Mouse (Mus musculus) kidney, embryonic 14.5 days (tissue): ENCODE measurements at regions not wholly inside any gene's neighbourhood (a gene's known extent, or its start where the extent isn't known, plus 50 kb on each side); places are given as distances from the start of the nearest gene placed in this dataset.
A peak's percentile ranks its signal among the peaks of the same experiment; 100 is the strongest.

ENCODE experiments used
- ATAC-seq: fragments of 200-750 bp; cut with Nextera tagmentation; 2 replicates; pipeline ENCODE4 v1.8.0; 2017; ENCODE audit warnings: moderate number of reproducible peaks, mild to moderate bottlenecking, moderate TSS enrichment, moderate library complexity; ENCODE audit not compliant: low FRiP score, low TSS enrichment
- H3K27ac ChIP-seq: fragments of 300-500 bp; sonication (generic); 2 replicates; pipeline ENCODE4 v1.5.1; 2014; ENCODE audit warnings: low read depth, mild to moderate bottlenecking, low read length, moderate library complexity, mixed read lengths
- H3K27me3 ChIP-seq: fragments of 300-500 bp; sonication (generic); 2 replicates; pipeline ENCODE4 v1.6.1; 2014; ENCODE audit warnings: mild to moderate bottlenecking, low read length; ENCODE audit not compliant: control insufficient read depth, insufficient read depth
- H3K36me3 ChIP-seq: fragments of 300-500 bp; sonication (generic); 2 replicates; pipeline ENCODE4 v1.6.1; 2014; ENCODE audit warnings: low read length, mixed read lengths; ENCODE audit not compliant: control insufficient read depth, insufficient read depth
- H3K4me1 ChIP-seq: fragments of 300-500 bp; sonication (generic); 2 replicates; pipeline ENCODE4 v1.6.1; 2014; ENCODE audit warnings: low read length, mixed read lengths; ENCODE audit not compliant: control insufficient read depth, insufficient read depth
- H3K4me2 ChIP-seq: fragments of 300-500 bp; sonication (generic); replicated peaks from 2 replicates; pipeline ENCODE4 v1.6.1; 2014; ENCODE audit warnings: low read depth, mild to moderate bottlenecking, low read length
- H3K4me3 ChIP-seq: fragments of 300-500 bp; sonication (generic); 2 replicates; pipeline ENCODE4 v1.5.1; 2014; ENCODE audit warnings: mild to moderate bottlenecking, low read length
- H3K9ac ChIP-seq: fragments of 300-500 bp; sonication (generic); 2 replicates; pipeline ENCODE4 v1.6.1; 2014; ENCODE audit warnings: low read depth, mild to moderate bottlenecking, low read length, moderate library complexity
- H3K9me3 ChIP-seq: fragments of 300-500 bp; sonication (generic); 2 replicates; pipeline ENCODE4 v1.6.1; 2016; ENCODE audit warnings: low read length; ENCODE audit not compliant: control insufficient read depth
- WGBS: fragments of 180-500 bp; shearing (Covaris S2); extraction: QIAGEN DNeasy Blood & Tissue Kit; methylation state at CpG from one replicate; pipeline ENCODE4 v1.1.7; 2014; 5-methylcytosine and 5-hydroxymethylcytosine counted together

GRCm38 (mm10) chr4:95353894-95354319 is 203.4 kb upstream of the Fggy start:
- H3K27me3 ChIP-seq: no peaks in the 10 kb centered on the region
- H3K27ac ChIP-seq: peak overlapping the region; percentile 18; the same call in 1 of the 2 replicates
- WGBS: 33% methylated on average over 7 of the region's 7 CpGs
- no peak overlapping the region for H3K4me2 ChIP-seq
- peaks cover 5% of the 10 kb centered on the region; the same call in 1 of the 2 replicates for H3K4me1 ChIP-seq
- no peak overlapping the region for H3K4me3 ChIP-seq
- H3K36me3 ChIP-seq: no peaks in the 10 kb centered on the region
- H3K9me3 ChIP-seq: no peaks in the 10 kb centered on the region
- H3K9ac ChIP-seq: no peak overlapping the region
- peak; percentile 82 for ATAC-seq

- Histone ChIP-seq H3K9me3 (no peaks in the 10 kb centered on the region), H3K27ac (no peak overlapping the region), H3K4me1 (peaks cover 5% of the 10 kb centered on the region; the same call in 1 of the 2 replicates), H3K27me3 (no peaks in the 10 kb centered on the region), H3K36me3 (no peaks in the 10 kb centered on the region), H3K4me3 (no peak overlapping the region), H3K4me2 (no peak overlapping the region), H3K9ac (no peak overlapping the region; the same call in 1 of the 2 replicates)
- WGBS: 74% methylated on average over 2 of the region's 2 CpGs
- no peak for ATAC-seq
Observed at GRCm38 (mm10) chr4:95358674-95359073, 198.6 kb upstream of the Fggy start.

- H3K9me3 ChIP-seq: no peaks in the 10 kb centered on the region
- ATAC-seq: no peak
- H3K4me1 ChIP-seq: no peaks in the 10 kb centered on the region
- H3K36me3 ChIP-seq: no peaks in the 10 kb centered on the region
- H3K4me3 ChIP-seq: no peak overlapping the region
- H3K9ac ChIP-seq: no peak overlapping the region
- H3K27ac ChIP-seq: no peak overlapping the region
- no peak overlapping the region for H3K4me2 ChIP-seq
- H3K27me3 ChIP-seq: no peaks in the 10 kb centered on the region
- 84% methylated on average over 3 of the region's 3 CpGs for whole genome bisulfite sequencing
Observed at GRCm38 (mm10) chr4:95360336-95360967, 196.9 kb upstream of the Fggy start.

GRCm38 (mm10) chr4:95364376-95365082 is 192.8 kb upstream of the Fggy start:
- WGBS: 89% methylated on average over 4 of the region's 4 CpGs
- Histone ChIP-seq H3K4me3 (no peak overlapping the region), H3K9me3 (no peaks in the 10 kb centered on the region), H3K9ac (no peak overlapping the region), H3K36me3 (no peaks in the 10 kb centered on the region), H3K4me1 (no peaks in the 10 kb centered on the region), H3K4me2 (no peak overlapping the region), H3K27me3 (no peaks in the 10 kb centered on the region), H3K27ac (no peak overlapping the region)
- ATAC-seq: no peak

- ATAC-seq: no peak
- H3K27me3 ChIP-seq: no peaks in the 10 kb centered on the region
- no peak overlapping the region for H3K9ac ChIP-seq
- H3K27ac ChIP-seq: no peak overlapping the region; the same call in 1 of the 2 replicates
- H3K36me3 ChIP-seq: no peaks in the 10 kb centered on the region
- H3K4me1 ChIP-seq: no peaks in the 10 kb centered on the region
- no peaks in the 10 kb centered on the region for H3K9me3 ChIP-seq
- no peak overlapping the region for H3K4me3 ChIP-seq
- H3K4me2 ChIP-seq: no peak overlapping the region
- WGBS: 49% methylated on average over 5 of the region's 5 CpGs
Observed at GRCm38 (mm10) chr4:95376386-95376785, 180.9 kb upstream of the Fggy start.

GRCm38 (mm10) chr4:95377222-95378134 is 179.8 kb upstream of the Fggy start:
- no peaks in the 10 kb centered on the region for H3K36me3 ChIP-seq

GRCm38 (mm10) chr4:95378645-95379044 is 178.7 kb upstream of the Fggy start:
- Histone ChIP-seq H3K36me3 (no peaks in the 10 kb centered on the region), H3K9me3 (no peaks in the 10 kb centered on the region), H3K9ac (no peak overlapping the region), H3K4me1 (no peaks in the 10 kb centered on the region), H3K4me2 (no peak overlapping the region), H3K27ac (no peak overlapping the region), H3K27me3 (no peaks in the 10 kb centered on the region), H3K4me3 (no peak overlapping the region)
- WGBS: 100% methylated on average over 3 of the region's 3 CpGs
- ATAC-seq: no peak

More at GRCm38 (mm10) chr4:95377222-95378134, 179.8 kb upstream of the Fggy start:
- Histone ChIP-seq H3K27me3 (no peaks in the 10 kb centered on the region), H3K4me3 (no peak overlapping the region), H3K9ac (no peak overlapping the region), H3K9me3 (no peaks in the 10 kb centered on the region), H3K4me2 (no peak overlapping the region), H3K27ac (peak overlapping the region; percentile 20), H3K4me1 (no peaks in the 10 kb centered on the region)
- 49% methylated on average over 9 of the region's 9 CpGs for WGBS
- peak; percentile 49; the same call in 1 of the 2 replicates for ATAC-seq

GRCm38 (mm10) chr4:95383216-95383892 is 174.0 kb upstream of the Fggy start:
- no peak overlapping the region for H3K27ac ChIP-seq

More at GRCm38 (mm10) chr4:95383216-95383892, 174.0 kb upstream of the Fggy start:
- Histone ChIP-seq H3K36me3 (no peaks in the 10 kb centered on the region), H3K4me1 (no peaks in the 10 kb centered on the region), H3K27me3 (no peaks in the 10 kb centered on the region), H3K9ac (no peak overlapping the region), H3K4me3 (no peak overlapping the region), H3K4me2 (no peak overlapping the region), H3K9me3 (no peaks in the 10 kb centered on the region)
- WGBS: 81% methylated on average over 8 of the region's 8 CpGs
- no peak for ATAC-seq
